Mouse (Mus musculus) gastrocnemius, adult 2 months (tissue): Measurements from ENCODE around the gene Arf5. TPM values are rescaled to one million over a fixed set of nuclear protein-coding genes. Genes with fewer than 3 reads are reported as not detected.
A peak's percentile ranks its signal among the peaks of the same experiment; 100 is the strongest.

ENCODE experiments used
- DNase-seq: peaks from one replicate; pipeline ENCODE4 v3.0.0; 2022
- H3K27ac ChIP-seq: fragments of 200-600 bp; 2 replicates; pipeline ENCODE4 v1.8.1; 2022; ENCODE audit warnings: mild to moderate bottlenecking
- H3K4me3 ChIP-seq: fragments of 200-600 bp; 2 replicates; pipeline ENCODE4 v1.8.1; 2022; ENCODE audit warnings: mild to moderate bottlenecking, moderate library complexity
- CTCF ChIP-seq: fragments of 200-600 bp; IDR thresholded peaks from 2 replicates; pipeline ENCODE4 v1.8.1; 2022; ENCODE audit warnings: antibody characterized with exemption, mild to moderate bottlenecking, moderate library complexity
- intact Hi-C: fragments of 180-260 bp; cut with DNase I; formaldehyde crosslinking; loops from one replicate; pipeline ENCODE4 v1.15.1; 2025
- long read RNA-seq, 2 experiments: library from polyadenylated mRNA; stranded (forward); transcript quantifications; one replicate each; pipeline ENCODE4 v2.0.0; 2021
- total RNA-seq, 2 experiments: library from RNA; stranded (reverse); gene quantifications; 2 replicates each; pipeline ENCODE4 v1.2.3; 2021

Arf5 gene
- 10 to 100 TPM; 75.7 to 82.4 TPM for total RNA-seq
- long read RNA-seq, experiment 1, transcript Arf5-201 (6 exons, 1,116 nt): major isoform, 128 of 131 reads
- long read RNA-seq, experiment 1, partial matches to known transcripts: 3 of 131 reads
- long read RNA-seq, experiment 1, other reads (novel, unspliced or antisense): 0 of 131 reads
- long read RNA-seq, experiment 2, transcript Arf5-201 (6 exons, 1,116 nt): major isoform, 148 of 150 reads
- long read RNA-seq, experiment 2, partial matches to known transcripts: 1 of 150 reads
- long read RNA-seq, experiment 2, other reads (novel, unspliced or antisense): 1 of 150 reads

DNA sequence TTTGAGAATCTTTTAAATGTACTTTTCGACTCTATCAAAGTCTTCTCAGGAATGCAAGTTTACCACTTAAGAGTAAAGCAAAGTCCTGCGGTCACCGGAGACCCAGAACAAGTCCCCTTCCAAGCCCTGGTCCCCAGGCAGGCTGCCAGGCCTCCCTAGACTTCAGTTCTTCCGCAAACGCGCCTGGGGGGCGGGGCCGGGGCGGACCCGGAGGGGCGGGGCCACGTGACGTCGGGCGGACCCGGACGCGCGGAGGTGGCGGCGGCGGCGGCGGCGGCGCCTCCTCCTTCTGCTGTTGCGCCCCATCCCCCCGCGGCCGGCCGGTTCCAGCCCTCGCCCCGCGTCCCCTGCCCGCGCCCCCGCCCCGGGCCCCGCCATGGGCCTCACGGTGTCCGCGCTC, at the start of gene Arf5:
Gene Arf5 (plus strand): TSS at position 248 of the 400 bp plus-strand sequence.
- no peak for TF ChIP-seq CTCF
- peak within 1 kb of the TSS; percentile 97 for H3K27ac ChIP-seq
- peak within 1 kb of the TSS; percentile 96 for H3K4me3 ChIP-seq
- peak; percentile 98 for DNase-seq
- intact Hi-C loops: loop anchor here (1.0 to 5.0 kb wide), 3 partner anchors 39 to 161 kb away; no protein-coding TSS in a partner anchor

DNA sequence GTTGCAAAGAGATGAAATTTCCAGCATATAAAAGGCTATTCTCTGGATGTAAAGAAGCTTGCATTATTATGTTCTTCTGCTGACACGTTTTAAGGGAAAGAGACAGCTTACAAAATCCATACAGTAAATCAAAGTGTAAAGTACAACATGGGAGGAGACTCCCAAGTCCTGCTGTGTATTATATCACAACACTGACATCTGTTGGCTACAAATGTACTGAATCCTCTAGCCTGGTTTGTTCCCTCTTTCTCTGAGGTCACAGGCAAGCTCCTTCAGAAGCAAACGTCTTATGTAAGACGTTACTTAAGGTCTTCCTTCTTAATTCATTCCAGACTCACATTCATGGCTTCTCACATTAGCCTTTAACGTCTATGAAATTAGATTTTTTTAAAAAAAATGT, 41.4 kb upstream of the Arf5 start:
- intact Hi-C loops: no loop called here
- no peak for DNase-seq
- no peak overlapping the region for H3K27ac ChIP-seq
- TF ChIP-seq CTCF: no peak
- H3K4me3 ChIP-seq: no peak overlapping the region

DNA sequence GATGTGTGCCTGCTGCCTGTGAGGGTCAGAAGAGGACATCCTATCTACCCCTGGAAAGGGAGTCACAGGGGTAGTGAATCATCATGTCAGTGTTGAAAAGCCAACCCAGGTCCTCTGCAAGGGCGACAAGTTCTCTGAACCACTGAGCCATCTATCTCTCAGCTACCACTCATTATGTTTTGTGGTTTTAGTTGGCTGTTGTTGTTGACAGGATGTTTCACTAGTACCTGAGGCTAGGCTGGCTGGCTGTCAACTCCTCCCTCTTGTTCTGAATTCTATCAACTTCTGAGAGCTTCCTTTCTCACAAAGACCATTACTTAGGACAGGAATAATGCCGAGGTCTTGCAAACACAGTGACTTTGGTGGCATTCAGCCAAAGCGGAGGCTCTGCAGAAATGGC, 38.2 kb upstream of the Arf5 start:
- no peak for DNase-seq
- H3K27ac ChIP-seq: no peak overlapping the region
- intact Hi-C loops: no loop called here
- no peak overlapping the region for H3K4me3 ChIP-seq
- TF ChIP-seq CTCF: no peak

DNA sequence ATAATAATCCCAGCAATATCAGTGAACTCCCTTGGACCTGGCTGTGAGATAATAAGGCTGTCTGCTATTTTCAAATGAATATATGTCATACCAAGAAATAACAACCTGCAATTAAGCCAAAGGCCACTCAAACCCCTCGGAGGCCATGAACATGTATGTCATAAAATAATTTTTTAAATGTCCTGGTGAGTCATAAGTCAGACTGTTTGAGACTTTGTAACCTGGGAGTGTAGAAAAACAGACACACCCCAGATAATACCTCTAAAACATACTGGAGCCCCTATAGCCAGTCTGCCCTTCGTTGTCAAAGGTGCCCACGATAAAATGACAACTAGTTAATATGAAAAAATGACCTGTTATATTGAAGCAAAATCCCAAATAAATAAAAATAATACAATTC, 34.3 kb upstream of the Arf5 start:
- intact Hi-C loops: no loop called here
- DNase-seq: no peak
- no peak overlapping the region for H3K4me3 ChIP-seq
- H3K27ac ChIP-seq: no peak overlapping the region
- TF ChIP-seq CTCF: no peak

DNA sequence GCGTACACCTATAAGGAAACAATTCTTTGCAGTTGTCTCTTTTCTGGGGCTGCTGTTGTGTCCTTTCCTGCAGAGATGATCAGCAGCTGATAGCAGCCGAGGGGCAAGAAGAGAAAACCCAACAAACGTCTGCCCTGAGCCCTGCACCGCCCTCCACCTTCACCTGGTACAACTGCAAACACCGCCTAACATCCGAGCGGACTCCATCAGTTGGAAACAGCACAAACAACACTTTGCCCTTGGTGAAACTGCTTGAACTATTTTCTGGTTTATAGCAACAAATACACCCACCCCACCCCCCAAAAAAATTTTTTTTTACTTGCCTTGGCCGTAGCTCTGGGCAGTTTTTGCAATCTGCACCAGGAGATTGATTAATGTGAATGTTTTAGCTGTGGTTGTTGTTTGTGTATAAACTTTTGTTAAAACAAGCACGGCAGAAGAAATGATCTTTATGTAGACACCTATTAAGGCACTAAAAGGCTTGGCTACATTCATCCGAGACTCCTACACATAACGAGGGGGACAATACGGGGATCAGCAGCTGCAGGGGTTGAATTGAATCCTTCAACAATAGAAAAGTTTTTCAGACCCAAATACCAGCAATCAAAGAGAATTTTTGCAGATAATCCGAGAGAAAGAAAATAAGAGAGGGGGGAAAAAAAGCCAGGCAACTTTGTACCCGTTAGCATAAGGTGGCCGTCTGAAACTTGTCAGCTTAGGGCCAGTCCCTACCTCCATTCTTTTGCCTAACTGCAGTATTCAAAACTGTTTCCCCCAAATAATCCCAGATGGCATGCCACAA, 27.1 kb upstream of the Arf5 start:
- no peak overlapping the region for H3K27ac ChIP-seq
- no peak for TF ChIP-seq CTCF
- intact Hi-C loops: no loop called here
- H3K4me3 ChIP-seq: peak overlapping the region; percentile 69
- no peak for DNase-seq

DNA sequence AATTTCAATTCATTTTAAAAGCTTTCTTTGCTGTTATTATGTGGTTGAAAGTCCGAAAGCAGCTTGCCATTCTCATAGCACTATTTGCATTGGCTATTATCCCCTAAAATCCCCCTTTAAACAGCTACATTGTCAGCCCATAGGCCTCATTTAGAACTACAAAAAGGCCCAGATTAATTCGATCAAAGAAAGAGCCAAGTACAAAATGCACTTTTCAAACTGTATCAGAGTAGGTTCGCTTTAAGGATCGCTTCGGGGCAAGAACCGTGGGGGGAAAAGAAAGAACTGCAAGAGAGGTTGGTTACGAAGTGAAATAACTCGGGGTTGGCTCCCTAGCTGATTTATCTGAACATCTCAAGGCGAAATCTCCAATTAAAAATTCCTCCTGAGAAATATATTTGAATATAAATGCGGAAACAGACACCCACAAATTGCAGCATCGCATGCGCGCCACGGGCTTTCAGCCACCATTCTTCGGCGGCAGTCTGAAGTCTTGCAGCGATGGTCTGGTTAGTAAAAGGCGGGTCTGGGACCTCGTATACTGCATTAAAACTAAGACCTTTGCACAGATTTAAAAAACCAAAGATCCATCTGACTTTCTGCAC, 26.4 kb upstream of the Arf5 start:
- H3K27ac ChIP-seq: no peak overlapping the region
- no peak for DNase-seq
- TF ChIP-seq CTCF: no peak
- intact Hi-C loops: no loop called here
- peak overlapping the region; percentile 69 for H3K4me3 ChIP-seq

DNA sequence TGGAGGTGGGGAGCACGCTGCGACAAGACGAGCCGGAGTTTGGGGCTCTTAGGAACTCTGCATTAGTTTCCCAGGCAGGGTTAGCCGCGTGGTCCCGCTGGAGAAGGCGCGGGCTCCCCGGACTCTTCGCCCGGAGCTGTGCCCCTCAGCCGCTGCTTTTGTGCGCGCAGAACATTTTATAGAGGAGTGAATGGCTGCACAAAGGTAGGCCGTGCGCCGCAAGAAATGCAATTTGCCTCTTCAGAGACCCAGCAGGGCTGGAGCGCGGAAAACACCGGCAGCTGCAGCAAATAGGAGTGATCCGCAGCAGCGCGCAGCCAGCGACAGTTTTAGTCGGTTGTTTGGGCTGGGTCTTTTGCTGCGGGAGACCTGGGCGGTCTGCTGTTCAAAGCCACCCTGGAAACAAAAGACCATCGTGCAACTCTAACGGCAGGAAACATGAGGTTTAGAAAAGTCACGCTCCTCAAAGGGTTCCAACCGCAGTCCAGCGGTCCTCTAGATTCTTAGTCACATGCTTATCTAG, 25.6 kb upstream of the Arf5 start, which contains the start of gene Zfp800:
Gene Zfp800 (minus strand): TSS at position 325 of the 523 bp plus-strand sequence.
- DNase-seq: no peak
- TF ChIP-seq CTCF: no peak
- H3K27ac ChIP-seq: no peak within 1 kb of the TSS
- peak within 1 kb of the TSS; percentile 69 for H3K4me3 ChIP-seq
- intact Hi-C loops: no loop called here

DNA sequence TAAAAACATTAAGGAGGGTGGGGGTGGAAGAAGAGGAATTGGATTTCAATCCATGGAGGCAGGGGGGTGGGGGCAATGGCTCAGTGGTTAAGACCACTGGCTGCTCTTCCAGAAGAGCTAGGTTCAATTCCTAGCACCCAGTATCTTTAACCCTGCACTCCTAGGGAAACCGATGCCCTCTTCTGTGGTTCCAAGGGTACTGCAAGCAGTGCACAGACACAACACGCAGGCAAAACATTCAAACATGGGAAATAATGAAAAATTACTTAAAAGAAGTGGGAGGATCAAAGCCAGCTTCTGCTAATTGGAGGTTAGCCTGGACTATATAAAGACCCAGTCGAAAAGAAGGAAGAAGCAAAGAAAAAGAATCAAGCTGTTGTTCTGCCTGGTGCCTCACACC, 24.6 kb upstream of the Arf5 start:
- no peak overlapping the region for H3K4me3 ChIP-seq
- peak; percentile 13; the same call in 1 of the 2 replicates for TF ChIP-seq CTCF
- intact Hi-C loops: no loop called here
- DNase-seq: no peak
- no peak overlapping the region for H3K27ac ChIP-seq

DNA sequence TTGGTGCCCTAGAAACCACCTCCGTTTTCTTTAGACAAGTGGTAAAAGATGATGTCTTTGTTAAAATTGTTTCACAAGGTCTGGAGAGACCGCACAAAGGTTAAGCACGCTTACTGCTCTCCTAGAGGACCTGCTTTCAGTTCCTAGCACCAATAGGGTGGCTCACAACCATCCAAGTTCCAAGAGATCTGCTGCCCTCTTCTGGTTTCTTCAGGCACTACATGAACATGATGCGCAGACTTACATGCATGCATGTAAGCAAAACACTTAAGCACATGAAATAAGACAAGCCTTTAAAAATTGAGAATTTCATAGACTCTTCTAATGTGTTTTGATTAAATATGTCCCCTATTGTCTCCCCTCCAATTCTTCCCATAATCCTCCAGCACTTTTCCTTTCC, 23.6 kb upstream of the Arf5 start:
- no peak overlapping the region for H3K27ac ChIP-seq
- no peak overlapping the region for H3K4me3 ChIP-seq
- intact Hi-C loops: no loop called here
- peak; percentile 15; the same call in 1 of the 2 replicates for TF ChIP-seq CTCF
- no peak for DNase-seq

DNA sequence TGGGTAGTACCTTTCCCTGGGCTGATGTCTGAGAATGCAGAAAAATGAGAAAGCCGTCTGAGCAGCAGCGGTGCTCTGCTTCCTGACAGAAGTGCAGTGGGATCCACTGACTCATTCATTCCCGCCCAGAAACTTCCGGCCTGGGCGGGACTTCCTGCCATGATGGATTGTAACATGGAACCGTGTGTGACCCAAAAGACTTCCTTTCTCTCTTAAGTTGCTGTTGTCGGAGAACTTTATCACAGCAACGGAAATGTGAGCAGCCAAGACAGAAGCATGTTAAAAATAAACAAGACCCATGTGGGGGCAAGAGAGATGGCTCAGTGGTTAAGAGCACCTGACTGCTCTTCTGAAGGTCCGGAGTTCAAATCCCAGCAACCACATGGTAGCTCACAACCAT, 13.3 kb upstream of the Arf5 start:
- intact Hi-C loops: no loop called here
- H3K4me3 ChIP-seq: no peak overlapping the region
- DNase-seq: peak; percentile 30
- no peak for TF ChIP-seq CTCF
- H3K27ac ChIP-seq: no peak overlapping the region

DNA sequence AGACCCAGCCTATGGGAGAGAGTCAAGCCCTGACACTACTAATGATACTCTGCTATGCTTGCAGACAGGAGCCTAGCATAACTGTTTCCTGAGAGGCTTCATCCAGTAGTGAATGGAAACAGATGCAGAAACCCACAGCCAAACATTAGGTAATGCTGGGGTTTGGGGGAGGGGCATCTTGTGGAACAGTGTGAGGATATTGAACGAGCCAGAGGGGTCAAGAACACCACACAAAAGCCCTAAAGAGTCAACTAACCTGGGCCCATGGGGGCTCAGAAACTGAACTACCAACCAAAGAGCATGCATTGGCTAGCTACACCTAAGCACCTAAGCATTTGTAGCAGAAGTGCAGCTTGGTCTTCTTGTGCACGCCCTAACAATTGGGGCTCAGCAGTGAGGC, 12.1 kb upstream of the Arf5 start:
- intact Hi-C loops: no loop called here
- H3K4me3 ChIP-seq: no peak overlapping the region
- TF ChIP-seq CTCF: no peak

DNA sequence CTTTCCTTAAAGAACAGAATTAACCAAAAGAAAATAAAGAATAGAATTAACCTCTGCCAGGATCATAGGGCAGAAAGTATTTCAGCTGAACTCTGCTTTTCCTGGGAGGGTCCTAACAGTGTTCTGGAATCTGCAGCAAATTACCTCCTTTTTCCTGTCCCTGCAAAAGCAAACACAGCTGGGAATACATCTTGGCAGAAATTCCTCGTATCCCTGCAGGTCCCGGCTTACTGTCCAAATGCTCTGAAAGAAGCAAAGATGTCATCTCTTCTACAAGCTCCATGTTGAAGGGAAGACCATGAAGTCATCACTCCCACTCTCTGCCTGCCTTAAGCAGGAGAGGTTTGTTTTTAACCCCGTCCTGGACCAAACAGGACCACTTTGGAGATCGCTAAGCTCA, 6.4 kb upstream of the Arf5 start:
- Histone ChIP-seq H3K4me3 (peak overlapping the region; percentile 68), H3K27ac (peak overlapping the region; percentile 79)
- TF ChIP-seq CTCF: no peak
- no peak for DNase-seq
- intact Hi-C loops: no loop called here

More for the DNA sequence above, 12.1 kb upstream of the Arf5 start:
- DNase-seq: no peak
- no peak overlapping the region for H3K27ac ChIP-seq

DNA sequence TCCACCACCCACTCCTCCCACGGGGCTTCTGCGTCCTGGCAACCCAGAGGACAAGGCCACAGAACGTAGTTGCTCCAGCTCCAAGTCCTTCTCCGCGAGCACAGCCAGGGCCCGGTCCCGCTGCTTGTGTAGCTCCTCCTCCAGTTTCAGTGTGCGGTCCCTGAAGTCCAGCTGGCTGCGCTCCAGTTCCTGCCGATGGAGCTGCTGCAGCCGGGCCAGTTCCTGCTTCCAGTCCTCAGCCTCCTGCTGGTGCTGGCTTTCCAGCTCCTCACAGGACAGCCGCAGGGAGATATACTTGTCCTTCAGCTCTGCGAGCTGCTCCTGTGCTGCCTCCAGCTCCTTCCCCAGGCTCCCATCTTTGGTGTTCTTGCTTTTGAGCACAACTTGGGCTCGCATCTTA, 4.9 kb upstream of the Arf5 start:
- intact Hi-C loops: no loop called here
- H3K4me3 ChIP-seq: peak overlapping the region; percentile 68
- H3K27ac ChIP-seq: peak overlapping the region; percentile 79
- peak; percentile 21; the same call in 1 of the 2 replicates for TF ChIP-seq CTCF
- DNase-seq: peak; percentile 93
